Mouse (Mus musculus) left cerebral cortex, postnatal 14 days (tissue): ENCODE measurements at regions not wholly inside any gene's neighbourhood (a gene's known extent, or its start where the extent isn't known, plus 50 kb on each side); places are given as distances from the start of the nearest gene placed in this dataset.

Source experiments
- DNase-seq, 2 experiments: peaks; one replicate each; pipeline ENCODE4 v3.0.0; 2021 to 2022; ENCODE audit warnings: low spot score in 2 of 2, mixed read lengths in 1 of 2
- intact Hi-C: fragments of 180-260 bp; cut with DNase I; formaldehyde crosslinking; loops from one replicate; pipeline ENCODE4 v1.15.1; 2025

- intact Hi-C loops = no loop called here
- DNase-seq = no peak
Observed at GRCm38 (mm10) chr3:144137483-144137882, 67.5 kb downstream of the Lmo4 start.

GRCm38 (mm10) chr3:144136432-144136831 is 68.6 kb downstream of the Lmo4 start:
- DNase-seq = no peak
- intact Hi-C loops = no loop called here

- no peak for DNase-seq
- intact Hi-C loops = no loop called here
Observed at GRCm38 (mm10) chr3:144135646-144136045, 69.4 kb downstream of the Lmo4 start.

GRCm38 (mm10) chr3:144128042-144128441 is 77.0 kb downstream of the Lmo4 start:
- intact Hi-C loops = no loop called here
- no peak for DNase-seq

GRCm38 (mm10) chr3:144124353-144124752 is 80.7 kb downstream of the Lmo4 start:
- peak; percentile 4 to 46 for DNase-seq

GRCm38 (mm10) chr3:144123361-144124072 is 81.5 kb downstream of the Lmo4 start:
- intact Hi-C loops = no loop called here
- DNase-seq = no peak

More at GRCm38 (mm10) chr3:144124353-144124752, 80.7 kb downstream of the Lmo4 start:
- intact Hi-C loops = no loop called here

- intact Hi-C loops = no loop called here
- no peak for DNase-seq
Observed at GRCm38 (mm10) chr3:144119076-144119475, 85.9 kb downstream of the Lmo4 start.

GRCm38 (mm10) chr3:144113672-144114645 is 91.1 kb downstream of the Lmo4 start:
- intact Hi-C loops = no loop called here
- DNase-seq = no peak

- intact Hi-C loops = no loop called here
- DNase-seq = no peak
Observed at GRCm38 (mm10) chr3:144110331-144111080, 94.5 kb downstream of the Lmo4 start.

GRCm38 (mm10) chr3:144109769-144110168 is 95.3 kb downstream of the Lmo4 start:
- intact Hi-C loops = no loop called here
- DNase-seq = no peak

GRCm38 (mm10) chr3:144108310-144108709 is 96.7 kb downstream of the Lmo4 start:
- intact Hi-C loops = no loop called here
- no peak for DNase-seq

- intact Hi-C loops = no loop called here
- DNase-seq = peak; percentile 13 to 15
Observed at GRCm38 (mm10) chr3:144107664-144108063, 97.4 kb downstream of the Lmo4 start.

GRCm38 (mm10) chr3:144104366-144104765 is 100.7 kb downstream of the Lmo4 start:
- no peak for DNase-seq
- intact Hi-C loops = no loop called here

- intact Hi-C loops = no loop called here
Observed at GRCm38 (mm10) chr3:144099444-144099843, 105.6 kb downstream of the Lmo4 start.

GRCm38 (mm10) chr3:144098762-144099161 is 106.3 kb downstream of the Lmo4 start:
- intact Hi-C loops = no loop called here

More at GRCm38 (mm10) chr3:144099444-144099843, 105.6 kb downstream of the Lmo4 start:
- DNase-seq = no peak

GRCm38 (mm10) chr3:144091231-144091630 is 113.8 kb downstream of the Lmo4 start:
- intact Hi-C loops = no loop called here
- DNase-seq = no peak

More at GRCm38 (mm10) chr3:144098762-144099161, 106.3 kb downstream of the Lmo4 start:
- DNase-seq = no peak

- intact Hi-C loops = no loop called here
- no peak for DNase-seq
Observed at GRCm38 (mm10) chr3:144089790-144090256, 115.2 kb downstream of the Lmo4 start.

- DNase-seq = no peak
- intact Hi-C loops = no loop called here
Observed at GRCm38 (mm10) chr3:144088261-144088884, 116.6 kb downstream of the Lmo4 start.

GRCm38 (mm10) chr3:144087771-144088170 is 117.2 kb downstream of the Lmo4 start:
- intact Hi-C loops = no loop called here
- DNase-seq = no peak
